Mouse (Mus musculus): ENCODE results near the gene Tnfsf13. TPM values are rescaled to one million over a fixed set of nuclear protein-coding genes. Genes with fewer than 3 reads are reported as not detected.
A peak's percentile ranks its signal among the peaks of the same experiment; 100 is the strongest.
"Not testable (repeated sequence)": the region's sequence is repeated elsewhere in the genome, so short reads cannot be mapped to it uniquely, and the experiment has no call there.

Tnfsf13 gene
- polyA plus RNA-seq (2016; fragmentation: Nextera tagmentation; extraction: Ambion mirVana), result 0.28 and 0.47 TPM in 2 replicates

- no peak for ATAC-seq (ENCODE audit: insufficient number of reproducible peaks, low FRiP score)
- H3K4me3 ChIP-seq, result no peak within 1 kb of the TSS
- H3K9ac ChIP-seq, result peak within 1 kb of the TSS; percentile 29; the same call in 1 of the 2 replicates
- 64% methylated on average over 10 of the region's 10 CpGs for WGBS
- no peaks in the 10 kb centered on the region for H3K27me3 ChIP-seq (replicated peaks)
- H3K9me3 ChIP-seq (replicated peaks), result no peaks in the 10 kb centered on the region
- peaks cover 34% of the 10 kb centered on the region for H3K4me1 ChIP-seq (replicated peaks)
- peak within 1 kb of the TSS; percentile 30; the same call in 1 of the 2 replicates for H3K4me2 ChIP-seq
- no peaks in the 10 kb centered on the region for H3K36me3 ChIP-seq
- H3K27ac ChIP-seq (ENCODE audit: poor library complexity, severe bottlenecking), result peak within 1 kb of the TSS; percentile 77
Measured at GRCm38 (mm10) chr11:69685526-69686148, at the start of gene Tnfsf13. Gene Tnfsf13 (minus strand): TSS chr11:69685784.

DNA sequence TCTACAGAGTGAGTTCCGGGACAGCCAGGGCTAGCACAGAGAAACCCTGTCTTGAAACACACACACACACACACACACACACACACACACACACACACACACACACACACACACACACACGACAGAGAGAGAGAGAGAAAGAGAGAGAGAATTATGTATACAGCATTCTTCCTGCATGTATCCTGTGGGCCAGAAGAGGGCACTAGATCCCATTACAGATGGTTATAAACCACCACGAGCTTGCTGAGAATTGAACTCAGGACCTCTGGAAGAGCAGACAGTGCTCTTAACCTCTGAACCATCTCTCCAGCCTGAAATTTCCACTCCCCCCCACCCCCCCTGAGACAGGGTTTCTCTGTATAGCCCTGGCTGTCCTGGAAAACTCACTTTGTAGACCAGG, 45.8 kb upstream of the Tnfsf13 start:
- H3K4me2 ChIP-seq; H3K9me3 ChIP-seq (replicated peaks); H3K4me1 ChIP-seq (replicated peaks); H3K27me3 ChIP-seq (replicated peaks); H3K27ac ChIP-seq (ENCODE audit: poor library complexity, severe bottlenecking); H3K4me3 ChIP-seq; ATAC-seq (ENCODE audit: insufficient number of reproducible peaks, low FRiP score); H3K9ac ChIP-seq: not testable (repeated sequence)
- H3K36me3 ChIP-seq, result peaks cover 31% of the 10 kb centered on the region
- 87% methylated on average over 2 of the region's 3 CpGs for WGBS

DNA sequence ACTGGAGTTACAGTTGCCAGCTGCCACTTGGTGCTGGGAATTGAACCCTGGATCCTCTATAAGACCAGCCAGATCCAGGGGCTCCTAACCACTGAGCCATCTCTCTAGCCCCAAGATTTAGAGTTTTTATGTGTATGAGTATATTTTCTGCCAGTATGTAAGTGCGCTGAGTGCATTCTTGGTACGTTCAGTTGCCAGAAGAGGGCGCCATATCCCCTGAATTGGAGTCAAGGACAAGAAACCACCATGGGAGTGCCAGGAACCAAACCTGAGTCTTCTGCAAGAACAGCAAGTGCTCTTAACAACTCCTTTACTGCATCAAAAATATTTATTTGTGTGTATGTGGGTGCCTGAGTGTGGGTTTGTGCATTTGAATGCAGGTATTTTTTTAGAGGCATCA, 43.5 kb upstream of the Tnfsf13 start:
- Histone ChIP-seq H3K4me2 (no peak overlapping the region), H3K27me3 (replicated peaks) (no peaks in the 10 kb centered on the region), H3K27ac (ENCODE audit: poor library complexity, severe bottlenecking) (no peak overlapping the region), H3K4me1 (replicated peaks) (no peaks in the 10 kb centered on the region), H3K4me3 (no peak overlapping the region), H3K9ac (no peak overlapping the region), H3K9me3 (replicated peaks) (no peaks in the 10 kb centered on the region; the same call in 1 of the 2 replicates), H3K36me3 (peaks cover 7% of the 10 kb centered on the region)
- no peak for ATAC-seq (ENCODE audit: insufficient number of reproducible peaks, low FRiP score)
- 22% methylated on average over 3 of the region's 3 CpGs for WGBS

- Histone ChIP-seq H3K27me3 (replicated peaks) (no peaks in the 10 kb centered on the region), H3K27ac (ENCODE audit: poor library complexity, severe bottlenecking) (no peak overlapping the region), H3K4me3 (no peak overlapping the region), H3K9me3 (replicated peaks) (no peaks in the 10 kb centered on the region; the same call in 1 of the 2 replicates), H3K36me3 (no peaks in the 10 kb centered on the region), H3K9ac (no peak overlapping the region), H3K4me1 (replicated peaks) (no peaks in the 10 kb centered on the region), H3K4me2 (no peak overlapping the region)
- WGBS, result 38% methylated on average over 5 of the region's 5 CpGs
- ATAC-seq (ENCODE audit: insufficient number of reproducible peaks, low FRiP score), result no peak
Measured at GRCm38 (mm10) chr11:69725951-69726350, 40.4 kb upstream of the Tnfsf13 start.

GRCm38 (mm10) chr11:69723074-69723473, 37.5 kb upstream of the Tnfsf13 start:
- Histone ChIP-seq H3K9me3 (replicated peaks) (no peaks in the 10 kb centered on the region), H3K9ac (no peak overlapping the region), H3K27me3 (replicated peaks) (no peaks in the 10 kb centered on the region), H3K4me3 (no peak overlapping the region), H3K4me2 (no peak overlapping the region), H3K27ac (ENCODE audit: poor library complexity, severe bottlenecking) (no peak overlapping the region), H3K36me3 (no peaks in the 10 kb centered on the region), H3K4me1 (replicated peaks) (no peaks in the 10 kb centered on the region; the same call in 1 of the 2 replicates)
- no peak for ATAC-seq (ENCODE audit: insufficient number of reproducible peaks, low FRiP score)
- 39% methylated on average over 2 of the region's 2 CpGs for whole genome bisulfite sequencing

GRCm38 (mm10) chr11:69720852-69721251, 35.3 kb upstream of the Tnfsf13 start:
- Histone ChIP-seq H3K4me3 (no peak overlapping the region), H3K4me1 (replicated peaks) (peaks cover 8% of the 10 kb centered on the region), H3K4me2 (no peak overlapping the region), H3K9me3 (replicated peaks) (no peaks in the 10 kb centered on the region), H3K9ac (no peak overlapping the region), H3K27me3 (replicated peaks) (no peaks in the 10 kb centered on the region), H3K36me3 (no peaks in the 10 kb centered on the region), H3K27ac (ENCODE audit: poor library complexity, severe bottlenecking) (no peak overlapping the region)
- WGBS, result 83% methylated on average over 6 of the region's 6 CpGs
- ATAC-seq (ENCODE audit: insufficient number of reproducible peaks, low FRiP score), result no peak

DNA sequence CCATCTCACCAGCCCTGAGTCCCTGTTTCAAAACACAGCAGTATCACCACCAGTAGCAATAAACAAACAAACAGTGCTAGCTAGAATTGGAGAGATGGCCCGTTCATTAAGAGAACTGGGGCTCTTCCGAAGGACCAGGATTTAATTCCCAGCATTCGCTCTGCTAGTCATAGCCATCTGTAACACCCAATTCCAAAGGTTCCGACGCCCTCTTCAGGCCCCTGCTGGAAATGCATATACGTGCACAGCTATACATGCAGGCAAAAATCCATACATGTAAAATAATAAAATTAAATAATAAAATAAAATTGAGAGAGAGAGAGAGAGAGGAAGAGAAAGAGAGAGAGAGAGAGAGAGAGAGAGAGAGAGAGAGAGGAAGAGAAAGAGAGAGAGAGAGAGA, 33.8 kb upstream of the Tnfsf13 start:
- WGBS, result 68% methylated on average over 6 of the region's 6 CpGs
- H3K4me3 ChIP-seq, result no peak overlapping the region
- no peak for ATAC-seq (ENCODE audit: insufficient number of reproducible peaks, low FRiP score)
- H3K9me3 ChIP-seq (replicated peaks), result no peaks in the 10 kb centered on the region; the same call in 1 of the 2 replicates
- H3K27me3 ChIP-seq (replicated peaks), result no peaks in the 10 kb centered on the region
- H3K4me1 ChIP-seq (replicated peaks), result peaks cover 14% of the 10 kb centered on the region
- no peak overlapping the region for H3K4me2 ChIP-seq
- no peaks in the 10 kb centered on the region for H3K36me3 ChIP-seq
- H3K9ac ChIP-seq, result no peak overlapping the region
- H3K27ac ChIP-seq (ENCODE audit: poor library complexity, severe bottlenecking), result no peak overlapping the region

DNA sequence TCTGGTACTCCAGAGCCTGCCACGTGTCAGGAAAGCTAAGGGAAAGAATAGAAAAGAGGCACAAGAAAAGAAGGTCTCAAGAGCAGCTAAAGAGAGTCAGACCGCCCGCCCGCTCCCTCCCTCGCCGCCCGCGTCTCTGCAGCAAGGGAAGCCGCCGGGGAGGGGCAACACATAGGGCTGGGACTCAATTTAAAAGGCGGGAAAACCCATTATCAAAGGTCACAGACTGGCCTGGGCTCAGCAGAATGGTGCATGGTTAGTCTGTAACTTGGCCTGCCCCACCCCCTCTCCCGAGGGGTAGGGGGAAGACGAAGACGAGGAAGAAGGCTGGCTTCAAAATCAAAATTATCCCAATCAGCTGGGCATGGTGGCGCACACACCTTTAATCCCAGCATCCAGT, 33.1 kb upstream of the Tnfsf13 start:
- WGBS, result 30% methylated on average over 15 of the region's 15 CpGs
- Histone ChIP-seq H3K27ac (ENCODE audit: poor library complexity, severe bottlenecking) (no peak overlapping the region), H3K9ac (0 out of 2 replicates have a peak overlapping the region, but pooled peaks have one; percentile 13), H3K4me2 (peak overlapping the region; percentile 55), H3K4me3 (peak overlapping the region; percentile 14; the same call in 1 of the 2 replicates), H3K9me3 (replicated peaks) (no peaks in the 10 kb centered on the region; the same call in 1 of the 2 replicates), H3K36me3 (no peaks in the 10 kb centered on the region), H3K4me1 (replicated peaks) (peaks cover 14% of the 10 kb centered on the region), H3K27me3 (replicated peaks) (no peaks in the 10 kb centered on the region)
- no peak for ATAC-seq (ENCODE audit: insufficient number of reproducible peaks, low FRiP score)

- WGBS, result 80% methylated on average over 4 of the region's 4 CpGs
- Histone ChIP-seq H3K27ac (ENCODE audit: poor library complexity, severe bottlenecking) (no peak overlapping the region), H3K36me3 (no peaks in the 10 kb centered on the region), H3K27me3 (replicated peaks) (no peaks in the 10 kb centered on the region), H3K4me1 (replicated peaks) (peaks cover 14% of the 10 kb centered on the region), H3K9me3 (replicated peaks) (no peaks in the 10 kb centered on the region; the same call in 1 of the 2 replicates), H3K9ac (no peak overlapping the region), H3K4me3 (no peak overlapping the region), H3K4me2 (no peak overlapping the region)
- ATAC-seq (ENCODE audit: insufficient number of reproducible peaks, low FRiP score), result no peak
Measured at GRCm38 (mm10) chr11:69716953-69717352, 31.4 kb upstream of the Tnfsf13 start.

DNA sequence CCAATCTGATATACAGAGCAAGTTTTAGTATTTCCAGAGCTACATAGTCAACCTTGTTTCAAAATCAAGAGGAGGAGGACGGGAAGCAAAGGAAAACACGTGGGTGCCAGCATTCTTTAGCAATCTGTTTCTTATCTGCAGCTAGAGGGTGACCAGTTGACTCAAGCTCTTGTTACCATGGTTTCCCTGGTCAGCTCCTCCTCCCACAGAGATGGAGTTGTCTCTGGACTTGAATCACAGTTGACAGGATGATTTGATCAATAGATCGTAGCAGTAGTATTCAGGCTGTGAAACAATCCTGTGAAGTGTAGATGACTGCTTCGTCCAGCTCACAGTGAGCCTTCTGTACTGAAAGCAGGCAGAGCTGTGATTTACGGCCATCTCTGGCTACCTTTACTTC, 30.3 kb upstream of the Tnfsf13 start:
- 0 out of 2 replicates have a peak overlapping the region, but pooled peaks have one; percentile 32 for H3K27ac ChIP-seq (ENCODE audit: poor library complexity, severe bottlenecking)
- 20% methylated on average over 5 of the region's 5 CpGs for WGBS
- no peak overlapping the region for H3K4me2 ChIP-seq
- H3K4me1 ChIP-seq (replicated peaks), result peaks cover 14% of the 10 kb centered on the region
- no peak overlapping the region for H3K4me3 ChIP-seq
- H3K27me3 ChIP-seq (replicated peaks), result no peaks in the 10 kb centered on the region
- no peaks in the 10 kb centered on the region for H3K36me3 ChIP-seq
- no peak for ATAC-seq (ENCODE audit: insufficient number of reproducible peaks, low FRiP score)
- H3K9me3 ChIP-seq (replicated peaks), result no peaks in the 10 kb centered on the region; the same call in 1 of the 2 replicates
- H3K9ac ChIP-seq, result no peak overlapping the region; the same call in 1 of the 2 replicates

GRCm38 (mm10) chr11:69715482-69715881, 29.9 kb upstream of the Tnfsf13 start:
- H3K9ac ChIP-seq, result no peak overlapping the region
- no peaks in the 10 kb centered on the region for H3K36me3 ChIP-seq
- H3K9me3 ChIP-seq (replicated peaks), result no peaks in the 10 kb centered on the region; the same call in 1 of the 2 replicates
- no peak overlapping the region; the same call in 1 of the 2 replicates for H3K4me2 ChIP-seq
- 53% methylated on average over 9 of the region's 9 CpGs for WGBS
- peak overlapping the region; percentile 32; the same call in 1 of the 2 replicates for H3K27ac ChIP-seq (ENCODE audit: poor library complexity, severe bottlenecking)
- H3K4me3 ChIP-seq, result no peak overlapping the region
- ATAC-seq (ENCODE audit: insufficient number of reproducible peaks, low FRiP score), result no peak
- no peaks in the 10 kb centered on the region for H3K27me3 ChIP-seq (replicated peaks)
- H3K4me1 ChIP-seq (replicated peaks), result peaks cover 14% of the 10 kb centered on the region

Measured in heart, embryonic 12.5 days (tissue).